Mouse (Mus musculus) forebrain, embryonic 14.5 days (tissue): ENCODE measurements at regions not wholly inside any gene's neighbourhood (a gene's known extent, or its start where the extent isn't known, plus 50 kb on each side); places are given as distances from the start of the nearest gene placed in this dataset.
"Not testable (repeated sequence)": the region's sequence is repeated elsewhere in the genome, so short reads cannot be mapped to it uniquely, and the experiment has no call there.

ENCODE experiments used
- ATAC-seq: fragments of 200-750 bp; cut with Nextera tagmentation; 2 replicates; pipeline ENCODE4 v1.8.0; 2017; ENCODE audit warnings: mild to moderate bottlenecking, moderate library complexity
- DNase-seq: peaks from one replicate; pipeline ENCODE4 v3.0.0-alpha.2; 2015; ENCODE audit warnings: low spot score
- H3K27ac ChIP-seq: fragments of 300-500 bp; sonication (generic); 2 replicates; pipeline ENCODE4 v1.5.1; 2014; ENCODE audit warnings: low read depth, mild to moderate bottlenecking, control low read depth, low read length, moderate library complexity
- H3K27me3 ChIP-seq: fragments of 300-500 bp; sonication (generic); replicated peaks from 2 replicates; pipeline ENCODE4 v1.6.1; 2014; ENCODE audit warnings: low read length, control low read depth, mixed read lengths; ENCODE audit not compliant: control insufficient read depth, insufficient read depth
- H3K36me3 ChIP-seq: fragments of 300-500 bp; sonication (generic); 2 replicates; pipeline ENCODE4 v1.6.1; 2014; ENCODE audit warnings: low read length, control low read depth; ENCODE audit not compliant: control insufficient read depth, insufficient read depth
- H3K4me1 ChIP-seq: fragments of 300-500 bp; sonication (generic); 2 replicates; pipeline ENCODE4 v1.6.1; 2014; ENCODE audit warnings: antibody characterized with exemption, low read length, control low read depth; ENCODE audit not compliant: control insufficient read depth, insufficient read depth
- H3K4me2 ChIP-seq: fragments of 300-500 bp; sonication (generic); 2 replicates; pipeline ENCODE4 v1.6.1; 2014; ENCODE audit warnings: mild to moderate bottlenecking, control low read depth, low read length
- H3K4me3 ChIP-seq: fragments of 300-500 bp; sonication (generic); 2 replicates; pipeline ENCODE4 v1.5.1; 2014; ENCODE audit warnings: low read depth, low read length, control low read depth
- H3K9ac ChIP-seq: fragments of 300-500 bp; sonication (generic); 2 replicates; pipeline ENCODE4 v1.6.1; 2014; ENCODE audit warnings: mild to moderate bottlenecking, low read length, control low read depth, moderate library complexity
- H3K9me3 ChIP-seq: fragments of 300-500 bp; sonication (generic); replicated peaks from 2 replicates; pipeline ENCODE4 v1.6.1; 2016; ENCODE audit warnings: low read length, control low read depth, mixed read lengths; ENCODE audit not compliant: control insufficient read depth
- WGBS: fragments of 180-500 bp; shearing (Covaris S2); extraction: QIAGEN DNeasy Blood & Tissue Kit; methylation state at CpG from one replicate; pipeline ENCODE4 v1.1.7; 2014; 5-methylcytosine and 5-hydroxymethylcytosine counted together

DNA sequence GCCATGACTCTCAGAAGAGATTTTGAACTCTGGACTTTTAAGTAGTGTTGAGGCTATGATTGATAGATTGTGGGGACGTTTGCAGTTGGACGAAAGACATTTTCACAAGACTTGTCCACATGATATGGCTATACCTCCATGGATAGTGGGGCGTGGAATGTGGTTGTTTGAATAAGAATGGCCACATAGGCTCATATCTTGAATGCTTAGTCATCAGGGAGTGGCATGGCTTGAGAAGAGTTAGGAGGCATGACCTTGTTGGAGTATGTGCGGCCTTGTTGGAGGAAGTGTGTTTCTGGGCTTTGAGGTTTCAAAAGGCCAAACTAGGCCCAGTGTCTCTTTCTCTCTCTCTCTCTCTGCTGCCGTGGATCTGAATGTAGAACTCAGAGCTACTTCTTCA lies 204.7 kb upstream of the Pclo start:
- Histone ChIP-seq H3K27me3 (no peaks in the 10 kb centered on the region), H3K4me1 (no peaks in the 10 kb centered on the region), H3K4me2 (no peak overlapping the region), H3K9ac (no peak overlapping the region), H3K4me3 (no peak overlapping the region), H3K9me3 (no peaks in the 10 kb centered on the region), H3K36me3 (no peaks in the 10 kb centered on the region), H3K27ac (no peak overlapping the region)
- ATAC-seq (no peak), DNase-seq (no peak)
- WGBS, result 92% methylated on average over 5 of the region's 5 CpGs

DNA sequence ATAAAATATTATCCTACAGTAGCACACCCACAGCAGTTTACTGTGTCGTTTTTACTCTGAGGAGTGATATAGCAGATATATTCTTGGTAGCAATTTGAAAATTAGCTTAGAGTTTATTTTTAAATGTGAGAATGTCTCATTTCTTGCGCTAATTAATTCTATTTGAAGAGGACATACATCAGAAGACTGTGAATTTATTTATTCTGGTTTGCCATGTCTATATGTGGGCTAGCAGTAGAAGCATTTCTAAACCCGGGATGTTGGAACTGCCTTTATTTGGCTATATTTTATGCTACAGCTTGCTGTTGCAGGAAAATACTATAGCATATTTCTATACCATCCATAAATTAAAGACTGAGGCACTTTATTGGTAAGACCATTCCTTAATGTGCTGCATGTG lies 203.0 kb upstream of the Pclo start:
- no peak for DNase-seq
- Histone ChIP-seq H3K27ac (no peak overlapping the region), H3K9me3 (no peaks in the 10 kb centered on the region), H3K27me3 (no peaks in the 10 kb centered on the region), H3K4me2 (no peak overlapping the region), H3K4me1 (no peaks in the 10 kb centered on the region), H3K4me3 (no peak overlapping the region), H3K36me3 (no peaks in the 10 kb centered on the region), H3K9ac (no peak overlapping the region)
- WGBS, result 93% methylated on average over 3 of the region's 3 CpGs
- no peak for ATAC-seq

DNA sequence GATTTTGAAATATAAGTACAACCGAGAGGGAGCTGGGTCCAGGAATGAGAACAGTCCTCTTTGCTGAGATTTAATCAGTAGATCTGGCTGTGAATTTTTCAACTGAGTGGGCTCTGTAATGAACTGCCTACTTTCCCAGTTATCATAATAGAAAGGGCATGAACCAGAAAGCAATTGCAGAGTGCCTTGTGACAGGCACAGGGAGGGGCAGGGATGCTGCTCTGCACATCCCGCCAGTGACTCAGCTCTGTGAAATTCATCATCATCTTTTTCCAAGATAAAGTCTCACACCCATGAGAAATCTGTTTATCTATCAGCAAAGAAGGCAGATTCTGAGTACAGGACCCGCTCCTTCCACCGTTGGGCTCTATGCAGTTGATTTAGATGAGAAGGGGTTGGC lies 194.5 kb upstream of the Pclo start:
- no peak overlapping the region for H3K27ac ChIP-seq
- WGBS, result 92% methylated on average over 4 of the region's 4 CpGs

DNA sequence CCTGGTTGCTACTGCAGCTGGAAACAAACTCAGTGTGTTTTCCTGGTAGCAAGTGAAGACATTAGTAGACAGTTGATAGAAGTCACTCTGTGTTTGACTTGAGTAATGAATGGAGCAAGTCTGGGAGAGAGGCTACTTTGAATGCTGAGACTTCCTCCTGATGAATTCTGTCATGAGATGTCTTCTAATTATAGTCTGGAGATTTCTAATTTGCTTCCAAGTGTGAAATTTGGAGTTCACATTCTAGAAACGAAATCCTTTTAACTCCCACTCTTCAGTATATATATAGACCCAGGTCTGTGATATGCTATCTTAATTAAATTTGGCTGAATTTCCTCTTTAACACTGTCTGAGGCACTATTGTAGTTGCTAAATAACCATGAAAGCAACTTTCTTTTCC lies 192.7 kb upstream of the Pclo start:
- Histone ChIP-seq H3K9me3 (no peaks in the 10 kb centered on the region), H3K9ac (no peak overlapping the region), H3K27me3 (no peaks in the 10 kb centered on the region), H3K27ac (no peak overlapping the region), H3K36me3 (no peaks in the 10 kb centered on the region), H3K4me3 (no peak overlapping the region), H3K4me2 (no peak overlapping the region), H3K4me1 (no peaks in the 10 kb centered on the region)
- DNase-seq (no peak), ATAC-seq (no peak)
- 55% methylated on average over 1 of the region's 1 CpGs for WGBS

More for the DNA sequence above, 194.5 kb upstream of the Pclo start:
- no peaks in the 10 kb centered on the region for H3K4me1 ChIP-seq
- no peak overlapping the region for H3K9ac ChIP-seq
- H3K4me2 ChIP-seq, result no peak overlapping the region
- H3K36me3 ChIP-seq, result no peaks in the 10 kb centered on the region
- DNase-seq (no peak), ATAC-seq (no peak)
- H3K4me3 ChIP-seq, result no peak overlapping the region
- no peaks in the 10 kb centered on the region for H3K9me3 ChIP-seq
- no peaks in the 10 kb centered on the region for H3K27me3 ChIP-seq

DNA sequence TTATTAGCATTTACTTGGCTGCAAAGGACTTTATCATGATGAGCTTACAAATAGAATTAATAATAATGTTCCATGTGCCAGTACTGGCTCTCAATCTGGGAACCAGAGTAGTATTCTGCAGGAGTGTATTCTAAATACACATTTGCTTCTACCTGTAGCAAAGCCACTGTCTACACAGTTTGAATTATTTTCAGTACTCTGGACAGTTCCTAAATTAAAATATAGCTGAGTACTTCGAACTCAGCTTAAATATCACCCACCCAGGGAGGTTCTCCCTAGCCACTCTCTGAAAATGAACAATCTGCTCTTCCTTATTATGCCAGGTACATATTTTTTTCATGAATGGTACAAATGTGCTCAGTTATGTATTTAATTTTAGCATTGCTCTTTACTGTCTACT lies 154.3 kb upstream of the Pclo start:
- DNase-seq (no peak), ATAC-seq (no peak)
- Histone ChIP-seq H3K4me3 (no peak overlapping the region), H3K27ac (no peak overlapping the region), H3K4me2 (no peak overlapping the region), H3K9ac (no peak overlapping the region), H3K4me1 (no peaks in the 10 kb centered on the region), H3K9me3 (no peaks in the 10 kb centered on the region), H3K27me3 (no peaks in the 10 kb centered on the region), H3K36me3 (no peaks in the 10 kb centered on the region)
- WGBS, result 67% methylated on average over 1 of the region's 1 CpGs

DNA sequence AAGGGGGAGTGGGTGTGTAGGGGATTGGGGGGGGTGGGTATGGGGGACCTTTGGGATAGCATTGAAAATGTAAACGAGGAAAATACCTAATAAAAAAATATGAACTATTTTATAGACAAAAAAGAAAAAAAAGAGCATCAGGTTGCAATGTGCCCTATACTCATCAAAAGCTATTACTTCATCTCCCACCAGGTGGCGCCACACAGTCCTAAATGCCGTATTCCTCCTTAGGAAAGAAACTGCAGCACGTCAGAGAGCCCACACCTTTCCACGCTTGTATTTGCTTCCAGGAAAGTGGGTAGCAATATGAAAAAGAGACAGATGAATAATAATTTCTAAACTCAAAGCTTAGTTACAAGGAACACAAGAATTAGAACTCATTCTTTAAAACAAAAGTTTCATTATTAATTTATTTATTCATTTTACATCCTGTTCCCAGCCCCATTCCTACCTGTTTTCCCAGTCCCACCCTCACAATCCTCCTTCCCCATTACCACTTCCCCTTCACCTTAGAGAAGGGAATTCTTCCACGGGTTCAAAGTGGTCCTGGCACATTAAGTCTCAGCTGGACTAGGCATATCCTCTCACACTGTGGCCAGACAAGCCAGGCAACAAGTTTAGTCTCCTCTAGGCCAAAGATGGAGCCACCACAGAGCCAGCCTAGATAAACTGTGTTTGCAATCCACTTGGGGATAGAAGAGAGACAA lies 125.4 kb upstream of the Pclo start:
- ATAC-seq (peak; percentile 89), DNase-seq (peak; percentile 78)
- H3K9ac ChIP-seq, result no peak overlapping the region
- H3K27me3 ChIP-seq, result no peaks in the 10 kb centered on the region
- 24% methylated on average over 6 of the region's 6 CpGs for WGBS
- H3K4me1 ChIP-seq, result no peaks in the 10 kb centered on the region
- no peak overlapping the region for H3K27ac ChIP-seq
- no peak overlapping the region for H3K4me2 ChIP-seq
- H3K4me3 ChIP-seq, result no peak overlapping the region
- no peaks in the 10 kb centered on the region for H3K36me3 ChIP-seq
- no peaks in the 10 kb centered on the region for H3K9me3 ChIP-seq

DNA sequence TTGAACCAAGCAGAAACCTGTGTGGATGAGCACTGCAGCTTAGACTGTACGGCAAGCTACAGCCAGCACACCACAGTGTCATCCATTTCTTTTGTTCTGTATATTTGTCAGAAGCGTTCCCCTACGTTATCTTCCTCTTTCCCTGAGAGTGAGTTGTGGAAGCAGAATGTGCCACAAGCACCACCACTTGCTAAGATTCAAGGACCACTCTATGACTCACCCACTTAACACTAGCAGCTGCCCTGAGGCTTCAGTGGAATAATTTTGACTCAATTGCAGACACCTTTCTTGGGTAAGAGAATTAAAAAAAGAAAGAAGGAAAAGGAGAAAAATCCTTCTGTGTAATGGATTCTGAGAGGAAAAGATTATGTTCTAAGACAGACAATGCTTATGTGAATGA lies 122.9 kb upstream of the Pclo start:
- no peak for ATAC-seq
- Histone ChIP-seq H3K9me3 (no peaks in the 10 kb centered on the region), H3K36me3 (no peaks in the 10 kb centered on the region), H3K27me3 (no peaks in the 10 kb centered on the region), H3K4me3 (no peak overlapping the region), H3K4me1 (no peaks in the 10 kb centered on the region), H3K27ac (no peak overlapping the region), H3K4me2 (no peak overlapping the region), H3K9ac (no peak overlapping the region)
- 74% methylated on average over 3 of the region's 3 CpGs for WGBS
- no peak for DNase-seq

DNA sequence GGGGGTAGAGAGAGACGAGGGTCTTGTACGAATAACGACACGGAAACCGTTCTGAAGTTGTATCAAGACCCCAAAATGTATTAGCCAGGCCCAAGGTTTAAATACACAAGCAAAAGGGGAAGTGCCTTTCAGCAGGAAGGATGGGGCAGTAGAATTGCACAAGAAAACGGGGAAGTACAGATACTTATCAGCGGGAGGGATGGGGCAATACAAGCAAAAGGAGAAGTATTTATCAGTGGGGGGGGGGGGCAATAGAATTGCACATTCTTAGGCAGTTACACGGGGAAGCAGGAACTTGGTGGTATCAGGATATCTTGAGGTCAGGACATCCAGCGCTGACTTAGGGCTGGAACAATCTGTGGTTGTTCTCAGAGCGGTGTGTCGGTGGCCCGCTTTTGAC lies 111.3 kb upstream of the Pclo start:
- not testable (repeated sequence) for DNase-seq, ATAC-seq
- 90% methylated on average over 5 of the region's 12 CpGs for WGBS

DNA sequence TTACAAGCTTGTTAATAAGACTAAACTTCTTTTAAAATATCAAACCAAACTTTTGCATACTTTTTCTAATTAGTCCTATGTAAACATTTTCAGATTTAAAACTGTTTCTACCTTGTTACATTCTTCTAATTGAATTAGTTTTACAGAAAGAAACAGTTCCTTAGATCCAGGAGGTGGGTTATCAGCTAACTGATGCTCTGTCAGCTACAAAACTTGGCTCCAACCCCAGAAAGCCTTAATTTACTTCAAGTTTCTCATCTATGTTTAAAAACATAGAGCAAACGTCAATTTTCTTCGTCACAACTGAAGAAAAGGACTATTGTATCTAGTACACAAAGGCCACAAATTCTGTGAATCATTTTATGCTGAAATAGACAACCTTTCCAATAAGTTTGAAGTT lies 110.4 kb upstream of the Pclo start:
- WGBS, result 81% methylated on average over 2 of the region's 2 CpGs
- no peak overlapping the region for H3K27ac ChIP-seq
- DNase-seq (no peak), ATAC-seq (no peak)
- H3K9me3 ChIP-seq, result no peaks in the 10 kb centered on the region
- H3K4me2 ChIP-seq, result no peak overlapping the region
- H3K9ac ChIP-seq, result no peak overlapping the region
- H3K4me3 ChIP-seq, result no peak overlapping the region
- H3K4me1 ChIP-seq, result no peaks in the 10 kb centered on the region
- H3K36me3 ChIP-seq, result no peaks in the 10 kb centered on the region
- H3K27me3 ChIP-seq, result no peaks in the 10 kb centered on the region

More for the DNA sequence above, 111.3 kb upstream of the Pclo start:
- H3K9ac ChIP-seq, H3K9me3 ChIP-seq, H3K4me1 ChIP-seq, H3K4me2 ChIP-seq, H3K36me3 ChIP-seq, H3K27ac ChIP-seq, H3K4me3 ChIP-seq, H3K27me3 ChIP-seq: not testable (repeated sequence)
